Mouse (Mus musculus) hindbrain, embryonic 16.5 days (tissue): ENCODE measurements around the gene Tmem232. TPM values are rescaled to one million over a fixed set of nuclear protein-coding genes. Genes with fewer than 3 reads are reported as not detected.
A peak's percentile ranks its signal among the peaks of the same experiment; 100 is the strongest.

Experiments used
- ATAC-seq: fragments of 200-750 bp; cut with Nextera tagmentation; 2 replicates; pipeline ENCODE4 v1.8.0; 2017; ENCODE audit warnings: moderate TSS enrichment, moderate library complexity
- H3K27ac ChIP-seq: fragments of 300-500 bp; sonication (generic); 2 replicates; pipeline ENCODE4 v1.5.1; 2014; ENCODE audit warnings: low read depth, mild to moderate bottlenecking, control low read depth, low read length, moderate library complexity
- H3K27me3 ChIP-seq: fragments of 300-500 bp; sonication (generic); replicated peaks from 2 replicates; pipeline ENCODE4 v1.6.1; 2014; ENCODE audit warnings: low read length; ENCODE audit not compliant: control insufficient read depth, insufficient read depth
- H3K36me3 ChIP-seq: fragments of 300-500 bp; sonication (generic); 2 replicates; pipeline ENCODE4 v1.6.1; 2014; ENCODE audit warnings: mild to moderate bottlenecking, low read length, moderate library complexity, mixed read lengths; ENCODE audit not compliant: control insufficient read depth, insufficient read depth
- H3K4me1 ChIP-seq: fragments of 300-500 bp; sonication (generic); 2 replicates; pipeline ENCODE4 v1.6.1; 2014; ENCODE audit warnings: low read depth, low read length; ENCODE audit not compliant: control insufficient read depth, insufficient read depth
- H3K4me2 ChIP-seq: fragments of 300-500 bp; sonication (generic); 2 replicates; pipeline ENCODE4 v1.6.1; 2014; ENCODE audit warnings: mild to moderate bottlenecking, low read length, control low read depth, moderate library complexity
- H3K4me3 ChIP-seq: fragments of 300-500 bp; sonication (generic); 2 replicates; pipeline ENCODE4 v1.5.1; 2014; ENCODE audit warnings: mild to moderate bottlenecking, low read length, control low read depth, moderate library complexity
- H3K9ac ChIP-seq: fragments of 300-500 bp; sonication (generic); 2 replicates; pipeline ENCODE4 v1.6.1; 2014; ENCODE audit warnings: low read depth, mild to moderate bottlenecking, control low read depth, low read length, moderate library complexity
- H3K9me3 ChIP-seq: fragments of 300-500 bp; sonication (generic); 2 replicates; pipeline ENCODE4 v1.6.1; 2014; ENCODE audit warnings: mild to moderate bottlenecking, low read length, moderate library complexity; ENCODE audit not compliant: control insufficient read depth
- WGBS: fragments of 180-500 bp; shearing (Covaris S2); extraction: QIAGEN DNeasy Blood & Tissue Kit; methylation state at CpG from one replicate; pipeline ENCODE4 v1.1.7; 2014; 5-methylcytosine and 5-hydroxymethylcytosine counted together
- polyA plus RNA-seq: library from polyadenylated mRNA; unstranded; fragments of >200 nt; fragmentation: Nextera tagmentation; extraction: Ambion mirVana; gene quantifications from 2 replicates; pipeline ENCODE4 v1.2.1, GENCODE M21; 2015

The Tmem232 gene
- 0.51 and 0.68 TPM in 2 replicates for polyA plus RNA-seq

DNA sequence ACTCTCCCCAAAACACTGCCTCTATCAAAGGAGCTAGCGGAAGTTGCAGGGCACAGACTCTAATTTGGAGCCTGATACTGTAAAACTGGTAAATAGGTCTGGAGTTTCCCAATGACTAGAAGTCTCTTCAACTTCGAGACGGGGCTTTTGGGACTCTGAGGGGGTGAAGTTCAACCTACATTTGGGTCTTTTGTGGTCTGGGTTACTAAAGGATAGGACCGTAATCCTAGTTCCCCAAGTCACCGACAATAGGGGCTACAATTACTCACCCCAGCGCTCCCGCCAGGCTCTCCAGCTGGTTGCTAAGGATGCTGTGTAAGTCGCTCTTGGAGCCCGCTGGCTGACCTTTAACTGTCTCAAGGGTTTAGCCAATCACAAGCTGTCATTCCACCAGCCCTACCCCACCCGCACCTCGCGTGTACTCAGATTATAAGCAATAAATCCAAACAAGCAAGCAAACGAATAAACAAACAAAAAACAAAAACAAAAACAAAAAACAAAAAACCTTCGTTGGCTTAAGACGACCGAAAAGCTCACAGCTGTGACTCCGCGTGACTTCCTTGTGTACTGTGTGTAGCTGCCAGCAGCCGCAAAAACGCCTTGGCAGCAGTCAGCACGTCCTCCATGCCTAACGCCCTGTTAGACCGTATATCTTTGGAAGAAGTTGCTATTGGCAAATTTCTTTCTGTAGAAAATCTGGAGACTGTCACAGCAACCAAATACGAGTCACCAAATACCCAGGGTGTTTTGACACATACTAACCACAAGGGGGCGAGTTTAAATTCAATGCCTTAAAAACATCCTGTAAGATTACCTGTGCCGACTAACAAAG lies at the start of gene Tmem232:
Gene Tmem232 (minus strand): TSS at position 342 of the 832 bp plus-strand sequence.
- Histone ChIP-seq H3K27me3 (no peaks in the 10 kb centered on the region), H3K9ac (peak within 1 kb of the TSS; percentile 1; the same call in 1 of the 2 replicates), H3K4me1 (peaks cover 3% of the 10 kb centered on the region; the same call in 1 of the 2 replicates), H3K27ac (no peak within 1 kb of the TSS), H3K36me3 (no peaks in the 10 kb centered on the region), H3K4me3 (peak within 1 kb of the TSS; percentile 32), H3K4me2 (peak within 1 kb of the TSS; percentile 53), H3K9me3 (no peaks in the 10 kb centered on the region)
- ATAC-seq = peak; percentile 95
- 15% methylated on average over 26 of the region's 26 CpGs for WGBS

DNA sequence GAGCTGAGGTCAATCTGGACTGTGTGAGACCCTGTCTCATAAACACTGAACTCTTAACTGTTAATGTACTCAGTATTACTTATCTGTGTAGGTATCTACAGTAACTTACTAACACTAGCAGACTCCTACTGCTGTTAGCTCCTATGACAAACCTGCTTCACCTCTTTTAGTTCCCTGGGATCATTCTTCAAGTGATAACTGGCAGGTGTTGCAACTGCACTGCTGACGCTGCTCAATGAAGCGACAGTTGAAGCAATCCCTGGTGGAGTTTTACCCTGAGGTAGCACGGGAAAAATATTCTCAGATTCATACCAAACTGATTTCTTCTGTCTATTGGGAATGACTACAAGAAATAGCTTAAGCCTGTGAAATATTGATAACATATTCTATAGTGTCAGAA lies 46.3 kb upstream of the Tmem232 start:
- no peak overlapping the region for H3K9ac ChIP-seq
- H3K4me3 ChIP-seq = no peak overlapping the region
- no peaks in the 10 kb centered on the region for H3K4me1 ChIP-seq
- WGBS = 78% methylated on average over 3 of the region's 3 CpGs
- H3K27ac ChIP-seq = no peak overlapping the region
- peaks cover 4% of the 10 kb centered on the region for H3K36me3 ChIP-seq
- H3K27me3 ChIP-seq = no peaks in the 10 kb centered on the region
- H3K9me3 ChIP-seq = no peaks in the 10 kb centered on the region
- ATAC-seq = no peak
- no peak overlapping the region for H3K4me2 ChIP-seq

DNA sequence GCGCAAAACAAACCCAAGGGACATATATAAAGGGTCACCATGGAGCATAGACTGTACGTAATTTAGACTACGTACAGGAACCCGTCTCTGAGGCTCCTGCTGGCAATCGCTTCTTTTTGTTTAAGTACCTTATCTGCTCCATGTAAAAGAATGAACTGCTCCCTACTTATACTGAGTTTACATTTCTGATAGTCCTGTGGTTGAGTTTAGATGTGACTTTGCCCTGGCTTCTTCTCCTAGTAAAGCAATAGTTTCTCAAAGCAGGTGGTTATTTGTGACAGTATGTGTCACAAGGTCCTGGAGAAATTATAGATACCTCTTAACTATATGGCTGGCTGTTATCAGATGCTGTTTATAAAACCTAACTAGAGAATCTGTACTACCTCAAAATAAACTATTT lies 40.9 kb upstream of the Tmem232 start:
- H3K9ac ChIP-seq = no peak overlapping the region
- 89% methylated on average over 5 of the region's 5 CpGs for WGBS

DNA sequence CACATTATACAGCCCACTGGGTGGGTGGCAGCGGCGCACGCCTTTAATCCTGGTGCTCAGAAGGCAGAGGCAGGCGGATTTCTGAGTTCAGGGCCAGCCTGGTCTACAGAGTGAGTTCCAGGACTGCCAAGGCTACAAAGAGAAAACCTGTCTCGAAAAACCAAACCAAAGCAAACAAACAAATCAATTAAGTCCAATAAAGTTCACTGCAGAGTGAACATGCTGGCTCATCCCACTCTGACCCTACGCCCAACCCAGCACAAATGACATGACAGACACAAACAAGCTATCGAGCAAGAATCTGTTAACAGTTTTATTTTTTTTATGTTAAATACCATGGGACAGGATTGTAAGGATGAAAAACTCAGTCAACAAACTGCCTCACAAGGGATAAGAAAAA lies 39.2 kb upstream of the Tmem232 start:
- 92% methylated on average over 7 of the region's 7 CpGs for WGBS
- Histone ChIP-seq H3K9ac (no peak overlapping the region), H3K36me3 (peaks cover 7% of the 10 kb centered on the region), H3K4me3 (no peak overlapping the region), H3K4me1 (no peaks in the 10 kb centered on the region), H3K27ac (no peak overlapping the region), H3K27me3 (no peaks in the 10 kb centered on the region), H3K4me2 (no peak overlapping the region), H3K9me3 (no peaks in the 10 kb centered on the region)
- no peak for ATAC-seq

More for the DNA sequence above, 40.9 kb upstream of the Tmem232 start:
- no peaks in the 10 kb centered on the region for H3K27me3 ChIP-seq
- H3K27ac ChIP-seq = no peak overlapping the region
- H3K4me2 ChIP-seq = no peak overlapping the region
- H3K36me3 ChIP-seq = peaks cover 7% of the 10 kb centered on the region
- H3K4me1 ChIP-seq = no peaks in the 10 kb centered on the region
- H3K4me3 ChIP-seq = no peak overlapping the region
- H3K9me3 ChIP-seq = no peaks in the 10 kb centered on the region
- ATAC-seq = no peak

DNA sequence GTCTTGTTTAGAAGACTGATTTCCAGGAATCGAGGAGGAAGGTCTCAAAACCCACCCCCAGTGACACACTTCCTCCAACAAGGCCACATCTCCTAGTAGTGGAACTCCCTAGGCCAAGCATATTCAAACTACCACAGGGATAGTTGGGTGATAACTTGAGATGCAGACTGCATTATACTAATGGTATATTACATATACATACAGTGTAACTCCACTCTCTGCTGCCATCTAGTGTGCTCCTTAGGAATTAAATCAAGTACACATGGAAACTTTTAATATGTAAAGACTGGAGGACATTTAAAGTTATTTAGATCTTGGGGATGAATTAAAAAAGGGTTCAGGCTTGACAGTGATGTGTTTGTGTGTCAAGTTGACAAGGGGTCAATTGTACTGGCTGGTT lies 34.8 kb upstream of the Tmem232 start:
- ATAC-seq = no peak
- Histone ChIP-seq H3K9me3 (no peaks in the 10 kb centered on the region), H3K27ac (no peak overlapping the region), H3K4me1 (no peaks in the 10 kb centered on the region), H3K27me3 (no peaks in the 10 kb centered on the region), H3K4me3 (no peak overlapping the region), H3K4me2 (no peak overlapping the region), H3K36me3 (peaks cover 7% of the 10 kb centered on the region), H3K9ac (no peak overlapping the region)
- WGBS = 100% methylated on average over 1 of the region's 1 CpGs

DNA sequence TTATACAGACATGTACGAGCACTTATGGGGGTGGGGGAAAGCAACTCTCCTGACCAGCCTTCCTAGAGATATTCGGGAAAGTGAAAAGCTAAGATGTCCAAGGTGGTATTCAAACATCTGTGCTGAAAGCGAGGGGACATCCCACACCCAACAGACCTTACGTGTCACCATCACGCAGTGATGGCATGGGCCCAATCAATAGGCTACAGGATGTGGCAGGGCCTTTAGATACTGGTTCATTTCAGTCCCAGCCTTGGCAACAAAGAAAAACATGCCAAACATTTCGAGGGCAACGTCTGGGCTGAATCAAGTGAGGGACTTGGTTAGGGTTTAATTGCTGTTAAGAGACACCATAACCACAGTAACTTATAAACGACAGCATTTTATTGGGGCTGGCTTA lies 34.3 kb upstream of the Tmem232 start:
- Histone ChIP-seq H3K9ac (no peak overlapping the region), H3K4me1 (no peaks in the 10 kb centered on the region), H3K27ac (no peak overlapping the region), H3K9me3 (no peaks in the 10 kb centered on the region), H3K4me3 (no peak overlapping the region), H3K36me3 (peaks cover 5% of the 10 kb centered on the region), H3K27me3 (no peaks in the 10 kb centered on the region), H3K4me2 (no peak overlapping the region)
- 0 out of 2 replicates have a peak, but pooled peaks have one; percentile 28 for ATAC-seq
- WGBS = 79% methylated on average over 8 of the region's 8 CpGs

DNA sequence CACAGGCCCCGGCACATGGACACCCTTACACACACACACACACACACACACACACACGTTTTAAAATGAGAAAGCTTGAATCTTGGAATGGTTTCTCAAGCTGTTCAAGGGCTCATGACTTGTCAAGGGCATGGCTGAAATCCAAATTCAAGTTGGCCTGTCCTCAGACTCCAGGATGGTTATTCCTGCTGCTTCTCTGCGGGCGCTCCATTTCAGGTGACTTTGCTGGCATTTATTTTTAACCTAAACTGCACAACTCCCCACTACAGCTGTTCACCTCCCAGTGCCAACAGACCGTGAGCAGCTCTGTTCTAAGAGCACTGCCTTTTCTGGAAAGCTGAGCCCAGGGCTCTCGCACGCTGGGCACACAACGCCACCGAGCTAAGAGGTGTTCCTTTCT lies 31.3 kb upstream of the Tmem232 start:
- no peak overlapping the region for H3K4me3 ChIP-seq
- no peaks in the 10 kb centered on the region for H3K27me3 ChIP-seq
- no peak overlapping the region for H3K9ac ChIP-seq
- no peaks in the 10 kb centered on the region for H3K9me3 ChIP-seq
- H3K4me1 ChIP-seq = no peaks in the 10 kb centered on the region
- H3K27ac ChIP-seq = peak overlapping the region; percentile 4; the same call in 1 of the 2 replicates
- ATAC-seq = 0 out of 2 replicates have a peak, but pooled peaks have one; percentile 9
- H3K4me2 ChIP-seq = no peak overlapping the region
- WGBS = 79% methylated on average over 9 of the region's 9 CpGs
- no peaks in the 10 kb centered on the region for H3K36me3 ChIP-seq

DNA sequence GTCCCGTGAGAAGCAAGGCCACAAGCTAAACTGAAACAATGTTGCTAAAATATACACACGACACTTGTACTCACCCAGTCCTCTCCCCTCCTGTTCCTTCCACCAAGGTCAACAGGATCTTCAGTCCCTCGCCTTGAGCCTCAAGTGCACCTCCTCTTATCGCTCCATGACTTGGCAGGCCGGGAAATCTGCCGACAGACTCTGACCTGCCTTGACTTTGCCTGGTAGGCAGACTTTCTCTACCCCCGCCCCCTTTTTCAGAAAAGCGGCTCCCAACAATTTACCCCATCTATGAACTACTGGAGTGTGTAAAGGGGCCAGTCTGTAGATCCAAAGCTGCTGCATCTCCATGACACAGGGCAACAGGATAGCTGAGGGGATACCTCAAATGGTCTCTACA lies 30.9 kb upstream of the Tmem232 start:
- WGBS = 90% methylated on average over 8 of the region's 8 CpGs
- Histone ChIP-seq H3K36me3 (no peaks in the 10 kb centered on the region), H3K9ac (no peak overlapping the region), H3K27me3 (no peaks in the 10 kb centered on the region), H3K4me1 (no peaks in the 10 kb centered on the region), H3K4me2 (no peak overlapping the region), H3K9me3 (no peaks in the 10 kb centered on the region), H3K4me3 (no peak overlapping the region), H3K27ac (no peak overlapping the region; the same call in 1 of the 2 replicates)
- 0 out of 2 replicates have a peak, but pooled peaks have one; percentile 10 for ATAC-seq

DNA sequence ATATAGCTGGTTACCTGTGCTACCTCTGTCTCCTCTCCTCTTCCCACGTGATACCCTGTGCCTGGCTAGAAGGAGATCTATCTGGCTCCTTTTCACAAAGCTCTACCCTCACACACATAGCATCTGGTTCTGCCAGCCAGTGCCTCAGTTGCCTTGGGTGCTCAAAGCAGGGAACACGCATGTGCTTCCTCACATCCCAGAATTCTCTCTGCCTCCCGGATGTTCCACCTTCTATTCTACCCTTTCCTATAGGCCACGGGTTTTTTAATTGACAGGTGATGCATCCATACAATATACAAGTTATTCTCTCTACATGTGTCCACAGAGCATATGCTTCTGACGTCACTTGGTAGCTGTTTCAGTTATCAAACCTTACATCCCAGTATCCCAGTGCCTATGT lies 23.6 kb upstream of the Tmem232 start:
- H3K4me2 ChIP-seq = no peak overlapping the region
- WGBS = 75% methylated on average over 5 of the region's 5 CpGs
- no peaks in the 10 kb centered on the region for H3K9me3 ChIP-seq
- no peak overlapping the region for H3K9ac ChIP-seq
- no peaks in the 10 kb centered on the region for H3K4me1 ChIP-seq
- no peaks in the 10 kb centered on the region for H3K36me3 ChIP-seq
- H3K4me3 ChIP-seq = no peak overlapping the region
- no peaks in the 10 kb centered on the region for H3K27me3 ChIP-seq
- no peak for ATAC-seq
- H3K27ac ChIP-seq = no peak overlapping the region
